In genomic region chr1:168898483-168898882, GRCm38 (mm10) we compare ENCODE assay signal across 28 mouse cellular contexts.
"Had no signal": no experiment of that assay in that cellular context is flagged by ENCODE, and none has a peak within 500 bp of the region (broad histone marks: within the 10 kb centered on the region; RNA-seq: fewer than 3 reads in every experiment).

No protein-coding gene starts in this region.

- H3K4me1 ChIP-seq: embryonic facial prominence, embryonic 10.5 days; embryonic facial prominence, embryonic 12.5 days; embryonic facial prominence, embryonic 13.5 days; embryonic facial prominence, embryonic 15.5 days; forebrain, embryonic 10.5 days; forebrain, embryonic 12.5 days; forebrain, embryonic 13.5 days; forebrain, embryonic 15.5 days had no signal

- H3K9ac ChIP-seq: embryonic facial prominence, embryonic 12.5 days; embryonic facial prominence, embryonic 13.5 days; embryonic facial prominence, embryonic 15.5 days; forebrain, embryonic 12.5 days; forebrain, embryonic 13.5 days; forebrain, embryonic 15.5 days had no signal

- ATAC-seq: forebrain, embryonic 13.5 days; forebrain, embryonic 14.5 days; forebrain, embryonic 15.5 days; forebrain, embryonic 16.5 days had no signal

- H3K4me3 ChIP-seq: embryonic facial prominence, embryonic 10.5 days; embryonic facial prominence, embryonic 12.5 days; embryonic facial prominence, embryonic 13.5 days; embryonic facial prominence, embryonic 15.5 days; erythroblast, embryonic 14.5 days; forebrain, embryonic 10.5 days; forebrain, embryonic 12.5 days; forebrain, embryonic 13.5 days; forebrain, embryonic 15.5 days; gastrocnemius, adult 2 months; heart, adult 2 months had no signal

- H3K4me2 ChIP-seq: embryonic facial prominence, embryonic 12.5 days; embryonic facial prominence, embryonic 13.5 days; embryonic facial prominence, embryonic 15.5 days; forebrain, embryonic 12.5 days; forebrain, embryonic 13.5 days; forebrain, embryonic 15.5 days had no signal

- H3K27ac ChIP-seq: embryonic facial prominence, embryonic 10.5 days; embryonic facial prominence, embryonic 12.5 days; embryonic facial prominence, embryonic 13.5 days; embryonic facial prominence, embryonic 15.5 days; forebrain, embryonic 10.5 days; forebrain, embryonic 12.5 days; forebrain, embryonic 13.5 days; forebrain, embryonic 15.5 days; gastrocnemius, adult 2 months; heart, adult 2 months had no signal

- H3K36me3 ChIP-seq: embryonic facial prominence, embryonic 10.5 days; embryonic facial prominence, embryonic 12.5 days; embryonic facial prominence, embryonic 13.5 days; embryonic facial prominence, embryonic 15.5 days; forebrain, embryonic 10.5 days; forebrain, embryonic 12.5 days; forebrain, embryonic 15.5 days had no signal

- DNase-seq: cerebellum, adult 18-20 months; cerebellum, adult 2 months; cerebellum, adult 8-10 months; cerebellum, adult 9-10 months; cerebellum, adult 9-11 months; cerebellum, postnatal 10 days; cerebellum, postnatal 14 days; cerebellum, postnatal 25 days; cerebellum, postnatal 36 days; embryo, embryonic 11 days; gastrocnemius, adult 2 months; gastrocnemius, postnatal 10 days; gastrocnemius, postnatal 14 days; gastrocnemius, postnatal 25 days; gastrocnemius, postnatal 36 days; heart, adult 18-20 months; heart, adult 2 months had no signal

- H3K9me3 ChIP-seq: embryonic facial prominence, embryonic 10.5 days; embryonic facial prominence, embryonic 12.5 days; embryonic facial prominence, embryonic 13.5 days; embryonic facial prominence, embryonic 15.5 days; forebrain, embryonic 10.5 days; forebrain, embryonic 12.5 days; forebrain, embryonic 13.5 days; forebrain, embryonic 15.5 days had no signal

- H3K27me3 ChIP-seq: embryonic facial prominence, embryonic 12.5 days; embryonic facial prominence, embryonic 13.5 days; embryonic facial prominence, embryonic 15.5 days; forebrain, embryonic 12.5 days; forebrain, embryonic 13.5 days; forebrain, embryonic 15.5 days had no signal
